In genomic region chr1:72123434-72124297, GRCm38 (mm10) we compare ENCODE assay signal across 7 mouse cellular contexts.
DNase-seq lines count a peak whose midpoint lies in the region; ATAC-seq lines count a peak whose summit lies in the region.

No protein-coding gene starts in this region.

- no peaks in the 10 kb centered on the region for H3K9me3 ChIP-seq in midbrain, embryonic 15.5 days

- no peak overlapping the region for H3K9ac ChIP-seq in midbrain, embryonic 15.5 days

- DNase-seq in adrenal gland, adult 8-10 months = peak; percentile 53
- peak; percentile 88 for DNase-seq in embryo, embryonic 11 days
- DNase-seq in kidney, adult 11 months = peak; percentile 40
- peak; percentile 91 for DNase-seq in left cerebral cortex, postnatal 4 days
- DNase-seq in spleen, adult 18-20 months = peak; percentile 53 to 79

- peak; percentile 100 for ATAC-seq in granulocyte monocyte progenitor cell, adult 5-6 weeks (replicated peaks; ENCODE audit: poor library complexity, severe bottlenecking)
- peak; percentile 90 for ATAC-seq in midbrain, embryonic 15.5 days (replicated peaks)

- H3K27me3 ChIP-seq in midbrain, embryonic 15.5 days (replicated peaks) = no peaks in the 10 kb centered on the region

- H3K4me2 ChIP-seq in midbrain, embryonic 15.5 days = peak overlapping the region; percentile 38

- H3K36me3 ChIP-seq in midbrain, embryonic 15.5 days (replicated peaks) = no peaks in the 10 kb centered on the region

- peak overlapping the region; percentile 21 for H3K4me3 ChIP-seq in midbrain, embryonic 15.5 days

- intact Hi-C loops in left cerebral cortex, postnatal 4 days (cut with DNase I) = loop anchor here (10.0 kb wide), 1 partner anchor 839 kb away; no protein-coding TSS in a partner anchor

- peaks cover 3% of the 10 kb centered on the region for H3K4me1 ChIP-seq in midbrain, embryonic 15.5 days

- no peak overlapping the region for H3K27ac ChIP-seq in midbrain, embryonic 15.5 days

- 27% methylated on average over 23 of the region's 23 CpGs for WGBS in midbrain, embryonic 15.5 days

Comparison
In these comparisons a context has a peak if more than half of its experiments do, and no peak if none do; other contexts are left out.
1. DNase-seq: peak in every context shown above with its lines; median percentile 91 in left cerebral cortex, postnatal 4 days; 88 in embryo, embryonic 11 days; 66 in spleen, adult 18-20 months; 53 in adrenal gland, adult 8-10 months; 40 in kidney, adult 11 months.